Mouse (Mus musculus): Measurements from ENCODE around the gene Prdm16. TPM values are rescaled to one million over a fixed set of nuclear protein-coding genes. Genes with fewer than 3 reads are reported as not detected.

The Prdm16 gene
- polyA plus RNA-seq, 1 experiment from 2014 or later: 19.4 TPM

- DNase-seq (no peak), ATAC-seq (ENCODE audit: insufficient read depth) (no peak)
- 0 out of 2 replicates have a peak, but pooled peaks cover 7% of the 10 kb centered on the region for H3K27me3 ChIP-seq (ENCODE audit: insufficient read depth, low read length)
- no peaks in the 10 kb centered on the region for H3K36me3 ChIP-seq (ENCODE audit: insufficient read depth)
- no peaks in the 10 kb centered on the region for H3K9me3 ChIP-seq (ENCODE audit: low read depth, low read length)
- no peak overlapping the region for H3K27ac ChIP-seq (ENCODE audit: low read depth)
- H3K4me2 ChIP-seq: no peak overlapping the region
- 83% methylated on average over 3 of the region's 3 CpGs for WGBS
- TF ChIP-seq CTCF (IDR thresholded peaks at IDR 0.05; ENCODE audit: low read depth): no peak
- no peak overlapping the region for H3K4me3 ChIP-seq (ENCODE audit: low read depth, low read length)
- H3K9ac ChIP-seq: no peak overlapping the region
- no peaks in the 10 kb centered on the region for H3K4me1 ChIP-seq (ENCODE audit: insufficient read depth)
Measured at GRCm38 (mm10) chr4:154623241-154623640, 13.4 kb downstream of the Prdm16 start.

- ATAC-seq (ENCODE audit: insufficient read depth): no peak
- TF ChIP-seq CTCF (IDR thresholded peaks at IDR 0.05; ENCODE audit: low read depth): no peak
- no peak for DNase-seq
- no peaks in the 10 kb centered on the region for H3K36me3 ChIP-seq (ENCODE audit: insufficient read depth)
- WGBS: 92% methylated on average over 4 of the region's 4 CpGs
- no peaks in the 10 kb centered on the region for H3K9me3 ChIP-seq (ENCODE audit: low read depth, low read length)
- no peak overlapping the region for H3K9ac ChIP-seq
- H3K27ac ChIP-seq (ENCODE audit: low read depth): no peak overlapping the region
- no peak overlapping the region for H3K4me3 ChIP-seq (ENCODE audit: low read depth, low read length)
- H3K27me3 ChIP-seq (ENCODE audit: insufficient read depth, low read length): 0 out of 2 replicates have a peak, but pooled peaks cover 7% of the 10 kb centered on the region
- 0 out of 2 replicates have a peak, but pooled peaks cover under 1% of the 10 kb centered on the region for H3K4me1 ChIP-seq (ENCODE audit: insufficient read depth)
- H3K4me2 ChIP-seq: no peak overlapping the region
Measured at GRCm38 (mm10) chr4:154622521-154622920, 14.2 kb downstream of the Prdm16 start.

GRCm38 (mm10) chr4:154611167-154611566 lies 25.5 kb downstream of the Prdm16 start:
- Histone ChIP-seq H3K4me1 (ENCODE audit: insufficient read depth) (no peaks in the 10 kb centered on the region), H3K9me3 (ENCODE audit: low read depth, low read length) (no peaks in the 10 kb centered on the region), H3K9ac (no peak overlapping the region), H3K4me2 (no peak overlapping the region), H3K4me3 (ENCODE audit: low read depth, low read length) (no peak overlapping the region), H3K36me3 (ENCODE audit: insufficient read depth) (no peaks in the 10 kb centered on the region), H3K27me3 (ENCODE audit: insufficient read depth, low read length) (no peaks in the 10 kb centered on the region), H3K27ac (ENCODE audit: low read depth) (no peak overlapping the region)
- 83% methylated on average over 10 of the region's 10 CpGs for WGBS
- ATAC-seq (ENCODE audit: insufficient read depth) (no peak), DNase-seq (no peak)
- no peak for TF ChIP-seq CTCF (IDR thresholded peaks at IDR 0.05; ENCODE audit: low read depth)

- H3K4me1 ChIP-seq (ENCODE audit: insufficient read depth): no peaks in the 10 kb centered on the region
- H3K27me3 ChIP-seq (ENCODE audit: insufficient read depth, low read length): no peaks in the 10 kb centered on the region
- WGBS: 88% methylated on average over 5 of the region's 5 CpGs
- ATAC-seq (ENCODE audit: insufficient read depth) (no peak), DNase-seq (no peak)
- peak; percentile 14; the same call in 1 of the 2 replicates for TF ChIP-seq CTCF (IDR thresholded peaks at IDR 0.05; ENCODE audit: low read depth)
- H3K36me3 ChIP-seq (ENCODE audit: insufficient read depth): no peaks in the 10 kb centered on the region
- no peak overlapping the region for H3K4me2 ChIP-seq
- no peak overlapping the region for H3K27ac ChIP-seq (ENCODE audit: low read depth)
- H3K9me3 ChIP-seq (ENCODE audit: low read depth, low read length): no peaks in the 10 kb centered on the region
- H3K4me3 ChIP-seq (ENCODE audit: low read depth, low read length): no peak overlapping the region
- H3K9ac ChIP-seq: no peak overlapping the region
Measured at GRCm38 (mm10) chr4:154607724-154608123, 28.9 kb downstream of the Prdm16 start.

GRCm38 (mm10) chr4:154604442-154604830 lies 32.2 kb downstream of the Prdm16 start:
- Histone ChIP-seq H3K4me2 (no peak overlapping the region), H3K9ac (no peak overlapping the region), H3K9me3 (ENCODE audit: low read depth, low read length) (no peaks in the 10 kb centered on the region), H3K4me1 (ENCODE audit: insufficient read depth) (no peaks in the 10 kb centered on the region), H3K27me3 (ENCODE audit: insufficient read depth, low read length) (no peaks in the 10 kb centered on the region), H3K4me3 (ENCODE audit: low read depth, low read length) (no peak overlapping the region), H3K27ac (ENCODE audit: low read depth) (no peak overlapping the region), H3K36me3 (ENCODE audit: insufficient read depth) (no peaks in the 10 kb centered on the region)
- 76% methylated on average over 7 of the region's 7 CpGs for WGBS
- no peak for TF ChIP-seq CTCF (IDR thresholded peaks at IDR 0.05; ENCODE audit: low read depth)
- DNase-seq (no peak), ATAC-seq (ENCODE audit: insufficient read depth) (no peak)

GRCm38 (mm10) chr4:154603663-154604441 lies 32.8 kb downstream of the Prdm16 start:
- no peaks in the 10 kb centered on the region for H3K4me1 ChIP-seq (ENCODE audit: insufficient read depth)
- H3K9me3 ChIP-seq (ENCODE audit: low read depth, low read length): no peaks in the 10 kb centered on the region
- 53% methylated on average over 25 of the region's 25 CpGs for WGBS
- H3K4me3 ChIP-seq (ENCODE audit: low read depth, low read length): no peak overlapping the region
- ATAC-seq (ENCODE audit: insufficient read depth) (0 out of 2 replicates have a peak, but pooled peaks have one; percentile 31), DNase-seq (no peak)
- H3K36me3 ChIP-seq (ENCODE audit: insufficient read depth): no peaks in the 10 kb centered on the region
- no peak overlapping the region for H3K27ac ChIP-seq (ENCODE audit: low read depth)
- no peak overlapping the region for H3K9ac ChIP-seq
- no peaks in the 10 kb centered on the region for H3K27me3 ChIP-seq (ENCODE audit: insufficient read depth, low read length)
- TF ChIP-seq CTCF (IDR thresholded peaks at IDR 0.05; ENCODE audit: low read depth): no peak
- no peak overlapping the region for H3K4me2 ChIP-seq

- H3K36me3 ChIP-seq (ENCODE audit: insufficient read depth): no peaks in the 10 kb centered on the region
- H3K27ac ChIP-seq (ENCODE audit: low read depth): no peak overlapping the region
- H3K4me1 ChIP-seq (ENCODE audit: insufficient read depth): no peaks in the 10 kb centered on the region
- 66% methylated on average over 10 of the region's 10 CpGs for WGBS
- no peak for TF ChIP-seq CTCF (IDR thresholded peaks at IDR 0.05; ENCODE audit: low read depth)
- H3K4me3 ChIP-seq (ENCODE audit: low read depth, low read length): no peak overlapping the region
- DNase-seq (peak; percentile 50), ATAC-seq (ENCODE audit: insufficient read depth) (no peak)
- H3K27me3 ChIP-seq (ENCODE audit: insufficient read depth, low read length): no peaks in the 10 kb centered on the region
- H3K9ac ChIP-seq: no peak overlapping the region
- H3K4me2 ChIP-seq: no peak overlapping the region
- H3K9me3 ChIP-seq (ENCODE audit: low read depth, low read length): no peaks in the 10 kb centered on the region
Measured at GRCm38 (mm10) chr4:154602409-154602808, 34.3 kb downstream of the Prdm16 start.
